Mouse (Mus musculus) brain, embryonic 14.5 days (tissue): Measurements from ENCODE around the gene Senp3.

ENCODE experiments used
- CTCF ChIP-seq: fragments of 200-500 bp; IDR thresholded peaks from 2 replicates; pipeline ENCODE4 v1.5.1; 2012; ENCODE audit warnings: inconsistent platforms, mild to moderate bottlenecking, moderate library complexity, borderline replicate concordance; ENCODE audit not compliant: insufficient read depth, insufficient read length; ENCODE audit errors: extremely low read depth
- POLR2A ChIP-seq: fragments of 200-500 bp; IDR thresholded peaks from 2 replicates; pipeline ENCODE4 v1.6.1; 2012; ENCODE audit warnings: mild to moderate bottlenecking, inconsistent platforms, borderline replicate concordance; ENCODE audit not compliant: poor library complexity, insufficient read depth, insufficient read length, severe bottlenecking; ENCODE audit errors: extremely low read depth

DNA sequence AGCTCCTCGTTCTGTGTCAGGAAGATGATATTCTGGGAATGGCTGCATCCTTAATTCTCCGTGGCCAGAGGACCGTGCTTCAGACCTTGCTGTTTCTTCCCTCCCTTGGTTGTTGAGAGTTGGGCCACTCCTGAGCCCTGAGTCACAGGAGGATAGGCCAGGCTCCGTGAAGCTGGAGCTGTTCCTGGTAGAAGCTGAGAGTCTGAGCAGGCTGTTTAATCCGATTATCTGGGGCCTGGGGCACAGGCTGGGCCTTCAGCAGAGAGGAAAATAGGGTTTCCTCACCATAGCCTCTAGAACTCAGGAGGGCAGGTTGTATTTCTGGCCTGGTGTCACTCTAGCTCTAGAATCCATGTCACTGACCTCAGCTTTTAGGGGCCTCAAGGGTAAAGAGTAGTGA is 28.5 kb downstream of the Senp3 start:
- TF ChIP-seq CTCF (no peak), POLR2A (no peak)
